Mouse (Mus musculus) neural tube, embryonic 13.5 days (tissue): ENCODE data around the gene Cfap57. TPM values are rescaled to one million over a fixed set of nuclear protein-coding genes. Genes with fewer than 3 reads are reported as not detected.
A peak's percentile ranks its signal among the peaks of the same experiment; 100 is the strongest.

Experiments
- ATAC-seq: fragments of 200-750 bp; cut with Nextera tagmentation; 2 replicates; pipeline ENCODE4 v1.8.0; 2017; ENCODE audit warnings: low read depth, mild to moderate bottlenecking, moderate TSS enrichment, moderate library complexity
- H3K27ac ChIP-seq: fragments of 300-500 bp; sonication (generic); replicated peaks from 2 replicates; pipeline ENCODE4 v1.5.1; 2015; ENCODE audit warnings: moderate library complexity, mild to moderate bottlenecking, inconsistent platforms
- H3K27me3 ChIP-seq: fragments of 300-500 bp; sonication (generic); 2 replicates; pipeline ENCODE4 v1.6.1; 2015; ENCODE audit warnings: mild to moderate bottlenecking, inconsistent platforms
- H3K36me3 ChIP-seq: fragments of 300-500 bp; sonication (generic); 2 replicates; pipeline ENCODE4 v1.6.1; 2015; ENCODE audit warnings: mild to moderate bottlenecking, inconsistent platforms
- H3K4me1 ChIP-seq: fragments of 300-500 bp; sonication (generic); replicated peaks from 2 replicates; pipeline ENCODE4 v1.6.1; 2015; ENCODE audit warnings: inconsistent platforms
- H3K4me2 ChIP-seq: fragments of 300-500 bp; sonication (generic); 2 replicates; pipeline ENCODE4 v1.6.1; 2015; ENCODE audit warnings: inconsistent platforms, mild to moderate bottlenecking, moderate library complexity
- H3K4me3 ChIP-seq: fragments of 300-500 bp; sonication (generic); 2 replicates; pipeline ENCODE4 v1.5.1; 2015; ENCODE audit warnings: mild to moderate bottlenecking, inconsistent platforms
- H3K9ac ChIP-seq: fragments of 300-500 bp; sonication (generic); 2 replicates; pipeline ENCODE4 v1.6.1; 2015; ENCODE audit warnings: moderate library complexity, mild to moderate bottlenecking, inconsistent platforms
- H3K9me3 ChIP-seq: fragments of 300-500 bp; sonication (generic); 2 replicates; pipeline ENCODE4 v1.6.1; 2016; ENCODE audit warnings: inconsistent platforms
- WGBS: fragments of 180-500 bp; shearing (Covaris S2); methylation state at CpG from one replicate; pipeline ENCODE4 v1.1.7; 2015; 5-methylcytosine and 5-hydroxymethylcytosine counted together
- polyA plus RNA-seq: library from polyadenylated mRNA; unstranded; fragments of >200 nt; fragmentation: Nextera tagmentation; extraction: Ambion mirVana; gene quantifications from 2 replicates; pipeline ENCODE4 v1.2.1, GENCODE M21; 2015

The Cfap57 gene
- 0.96 and 1.8 TPM in 2 replicates for polyA plus RNA-seq

GRCm38 (mm10) chr4:118620279-118620966 is at the start of gene Cfap57, which contains the start of gene Ebna1bp2:
Cfap57 (minus strand) TSS chr4:118620777.
Ebna1bp2 (plus strand) TSS chr4:118620799.
- WGBS: under 1% methylated on average over 40 of the region's 41 CpGs
- Histone ChIP-seq H3K4me3 (peak within 1 kb of the TSS; percentile 86), H3K9me3 (peaks cover 8% of the 10 kb centered on the region; the same call in 1 of the 2 replicates), H3K36me3 (peaks cover 28% of the 10 kb centered on the region), H3K9ac (peak within 1 kb of the TSS; percentile 83), H3K27ac (no peak within 1 kb of the TSS), H3K27me3 (0 out of 2 replicates have a peak, but pooled peaks cover 4% of the 10 kb centered on the region), H3K4me1 (peaks cover 12% of the 10 kb centered on the region), H3K4me2 (peak within 1 kb of the TSS; percentile 99)
- peak; percentile 94 for ATAC-seq

- Histone ChIP-seq H3K4me2 (no peak within 1 kb of the TSS), H3K4me1 (no peaks in the 10 kb centered on the region), H3K9me3 (no peaks in the 10 kb centered on the region), H3K9ac (no peak within 1 kb of the TSS), H3K27ac (no peak within 1 kb of the TSS), H3K27me3 (no peaks in the 10 kb centered on the region), H3K36me3 (no peaks in the 10 kb centered on the region), H3K4me3 (no peak within 1 kb of the TSS)
- ATAC-seq: no peak
Measured at GRCm38 (mm10) chr4:118658652-118659051, 38.1 kb upstream of the Cfap57 start, which contains the start of gene Olfr62. Olfr62 (plus strand) TSS chr4:118658952.

GRCm38 (mm10) chr4:118645234-118645633 is 24.7 kb upstream of the Cfap57 start:
- WGBS: 16% methylated on average over 2 of the region's 2 CpGs
- H3K36me3 ChIP-seq: no peaks in the 10 kb centered on the region
- H3K27me3 ChIP-seq: peaks cover 3% of the 10 kb centered on the region; the same call in 1 of the 2 replicates
- no peak overlapping the region for H3K4me3 ChIP-seq
- no peak overlapping the region for H3K9ac ChIP-seq
- H3K4me2 ChIP-seq: no peak overlapping the region
- H3K4me1 ChIP-seq: peaks cover 13% of the 10 kb centered on the region; the same call in 1 of the 2 replicates
- H3K27ac ChIP-seq: no peak overlapping the region
- no peaks in the 10 kb centered on the region for H3K9me3 ChIP-seq
- ATAC-seq: no peak

- peak; percentile 65 for ATAC-seq
- no peak overlapping the region for H3K27ac ChIP-seq
- H3K9me3 ChIP-seq: no peaks in the 10 kb centered on the region
- H3K4me1 ChIP-seq: peaks cover 13% of the 10 kb centered on the region; the same call in 1 of the 2 replicates
- H3K4me3 ChIP-seq: no peak overlapping the region
- 39% methylated on average over 20 of the region's 20 CpGs for WGBS
- H3K27me3 ChIP-seq: peaks cover 4% of the 10 kb centered on the region; the same call in 1 of the 2 replicates
- peak overlapping the region; percentile 11; the same call in 1 of the 2 replicates for H3K4me2 ChIP-seq
- no peaks in the 10 kb centered on the region for H3K36me3 ChIP-seq
- no peak overlapping the region for H3K9ac ChIP-seq
Measured at GRCm38 (mm10) chr4:118642346-118643190, 22.0 kb upstream of the Cfap57 start.

- no peak for ATAC-seq
- Histone ChIP-seq H3K4me2 (no peak overlapping the region), H3K4me1 (no peaks in the 10 kb centered on the region), H3K36me3 (peaks cover 77% of the 10 kb centered on the region), H3K9ac (no peak overlapping the region), H3K4me3 (no peak overlapping the region), H3K9me3 (no peaks in the 10 kb centered on the region), H3K27me3 (no peaks in the 10 kb centered on the region), H3K27ac (no peak overlapping the region)
- WGBS: 82% methylated on average over 5 of the region's 5 CpGs
Measured at GRCm38 (mm10) chr4:118630261-118630660, 9.7 kb upstream of the Cfap57 start.

- Histone ChIP-seq H3K4me2 (peak overlapping the region; percentile 99), H3K4me1 (peaks cover 12% of the 10 kb centered on the region), H3K9me3 (peaks cover 8% of the 10 kb centered on the region; the same call in 1 of the 2 replicates), H3K27ac (no peak overlapping the region), H3K4me3 (peak overlapping the region; percentile 86), H3K9ac (peak overlapping the region; percentile 83), H3K36me3 (peaks cover 41% of the 10 kb centered on the region), H3K27me3 (no peaks in the 10 kb centered on the region)
- no peak for ATAC-seq
- WGBS: 87% methylated on average over 9 of the region's 9 CpGs
Measured at GRCm38 (mm10) chr4:118621781-118622180, 1.2 kb upstream of the Cfap57 start.

- ATAC-seq: peak; percentile 63
- Histone ChIP-seq H3K4me1 (peaks cover 12% of the 10 kb centered on the region), H3K27ac (no peak overlapping the region)
Measured at GRCm38 (mm10) chr4:118620967-118621320, 367 bp upstream of the Cfap57 start.

GRCm38 (mm10) chr4:118615412-118615811 is 5.2 kb downstream of the Cfap57 start:
- no peak overlapping the region for H3K27ac ChIP-seq
- ATAC-seq: no peak
- WGBS: 78% methylated on average over 11 of the region's 11 CpGs
- H3K9ac ChIP-seq: no peak overlapping the region
- 0 out of 2 replicates have a peak, but pooled peaks cover 4% of the 10 kb centered on the region for H3K27me3 ChIP-seq
- H3K4me3 ChIP-seq: no peak overlapping the region
- peaks cover 8% of the 10 kb centered on the region; the same call in 1 of the 2 replicates for H3K9me3 ChIP-seq
- H3K4me1 ChIP-seq: no peaks in the 10 kb centered on the region
- no peaks in the 10 kb centered on the region; the same call in 1 of the 2 replicates for H3K36me3 ChIP-seq
- H3K4me2 ChIP-seq: no peak overlapping the region

More at GRCm38 (mm10) chr4:118620967-118621320, 367 bp upstream of the Cfap57 start:
- H3K36me3 ChIP-seq: peaks cover 33% of the 10 kb centered on the region
- peak overlapping the region; percentile 86 for H3K4me3 ChIP-seq
- 0% methylated on average over 23 of the region's 23 CpGs for WGBS
- H3K9ac ChIP-seq: peak overlapping the region; percentile 83
- H3K27me3 ChIP-seq: 0 out of 2 replicates have a peak, but pooled peaks cover 4% of the 10 kb centered on the region
- H3K4me2 ChIP-seq: peak overlapping the region; percentile 99
- H3K9me3 ChIP-seq: peaks cover 8% of the 10 kb centered on the region; the same call in 1 of the 2 replicates

- Histone ChIP-seq H3K4me1 (no peaks in the 10 kb centered on the region), H3K27me3 (peaks cover 10% of the 10 kb centered on the region; the same call in 1 of the 2 replicates), H3K9ac (no peak overlapping the region), H3K4me2 (no peak overlapping the region), H3K27ac (no peak overlapping the region), H3K4me3 (no peak overlapping the region), H3K9me3 (peaks cover 4% of the 10 kb centered on the region; the same call in 1 of the 2 replicates), H3K36me3 (no peaks in the 10 kb centered on the region)
- no peak for ATAC-seq
- 25% methylated on average over 11 of the region's 11 CpGs for WGBS
Measured at GRCm38 (mm10) chr4:118612619-118613018, 8.0 kb downstream of the Cfap57 start.

- Histone ChIP-seq H3K4me3 (no peak overlapping the region), H3K27me3 (peaks cover 6% of the 10 kb centered on the region; the same call in 1 of the 2 replicates), H3K4me2 (no peak overlapping the region), H3K36me3 (no peaks in the 10 kb centered on the region), H3K9ac (no peak overlapping the region), H3K9me3 (no peaks in the 10 kb centered on the region), H3K4me1 (no peaks in the 10 kb centered on the region), H3K27ac (no peak overlapping the region)
- 79% methylated on average over 3 of the region's 3 CpGs for WGBS
- no peak for ATAC-seq
Measured at GRCm38 (mm10) chr4:118609836-118610235, 10.7 kb downstream of the Cfap57 start.

GRCm38 (mm10) chr4:118604065-118604464 is 16.5 kb downstream of the Cfap57 start:
- no peak overlapping the region for H3K4me2 ChIP-seq
- H3K9me3 ChIP-seq: no peaks in the 10 kb centered on the region
- H3K9ac ChIP-seq: no peak overlapping the region
- 75% methylated on average over 4 of the region's 4 CpGs for WGBS
- peaks cover under 1% of the 10 kb centered on the region; the same call in 1 of the 2 replicates for H3K27me3 ChIP-seq
- H3K4me3 ChIP-seq: no peak overlapping the region
- no peak for ATAC-seq
- H3K27ac ChIP-seq: no peak overlapping the region
- no peaks in the 10 kb centered on the region for H3K36me3 ChIP-seq
- H3K4me1 ChIP-seq: no peaks in the 10 kb centered on the region
